In genomic region chr13:97438692-97439091, GRCm38 (mm10) we compare ENCODE assay signal across 9 mouse cellular contexts.
DNase-seq lines count a peak whose midpoint lies in the region; ATAC-seq and TF ChIP-seq lines count a peak whose summit lies in the region.
"Had no signal": no experiment of that assay in that cellular context is flagged by ENCODE, and none has a peak within 500 bp of the region (broad histone marks: within the 10 kb centered on the region; RNA-seq: fewer than 3 reads in every experiment).

No protein-coding gene starts in this region.

- DNase-seq in heart, embryonic 10.5 days (ENCODE audit: low spot score): no peak
- no peak for DNase-seq in heart, adult 2 months
- peak; percentile 62 to 80 for DNase-seq in spleen, postnatal 4 days (ENCODE audit: low spot score in 2 of 2)
- no peak for DNase-seq in spleen, postnatal 14 days (ENCODE audit: low spot score in 2 of 2)
- DNase-seq in kidney, adult 18-20 months: no peak
- DNase-seq in MN1 (ENCODE audit: low spot score): no peak

- peaks cover 74% of the 10 kb centered on the region for H3K4me1 ChIP-seq in heart, embryonic 10.5 days
- peaks cover 3% of the 10 kb centered on the region; the same call in 1 of the 2 replicates for H3K4me1 ChIP-seq in heart, adult 2 months (ENCODE audit: control insufficient read depth, insufficient read depth, low read length)
- peaks cover 61% of the 10 kb centered on the region for H3K4me1 ChIP-seq in limb, embryonic 13.5 days
- H3K4me1 ChIP-seq in stomach, embryonic 15.5 days: peaks cover 39% of the 10 kb centered on the region

- intact Hi-C loops in heart, adult 2 months (cut with DNase I): loop anchor here (5.0 kb wide), 2 partner anchors 196 to 499 kb away; partner anchors contain the start of gene Enc1

- H3K27me3 ChIP-seq in heart, embryonic 10.5 days (ENCODE audit: insufficient read depth, poor library complexity, severe bottlenecking): no peaks in the 10 kb centered on the region
- no peaks in the 10 kb centered on the region for H3K27me3 ChIP-seq in heart, adult 2 months (ENCODE audit: control insufficient read depth, insufficient read depth, low read length)
- H3K27me3 ChIP-seq in limb, embryonic 13.5 days: peaks cover 10% of the 10 kb centered on the region; the same call in 1 of the 2 replicates
- no peaks in the 10 kb centered on the region for H3K27me3 ChIP-seq in stomach, embryonic 15.5 days (replicated peaks)

- ATAC-seq in limb, embryonic 13.5 days (ENCODE audit: low FRiP score, low read depth): no peak
- no peak for ATAC-seq in stomach, embryonic 15.5 days (ENCODE audit: insufficient read depth, low FRiP score, low read depth)

- H3K9ac ChIP-seq in heart, adult 2 months (ENCODE audit: low read depth, low read length): no peak overlapping the region
- no peak overlapping the region for H3K9ac ChIP-seq in limb, embryonic 13.5 days
- H3K9ac ChIP-seq in stomach, embryonic 15.5 days: no peak overlapping the region
- H3K9ac ChIP-seq: liver, embryonic 14.5 days had no signal

- no peaks in the 10 kb centered on the region for H3K36me3 ChIP-seq in heart, embryonic 10.5 days
- no peaks in the 10 kb centered on the region for H3K36me3 ChIP-seq in heart, adult 2 months (ENCODE audit: control insufficient read depth, insufficient read depth, low read length)
- H3K36me3 ChIP-seq in limb, embryonic 13.5 days: no peaks in the 10 kb centered on the region
- H3K36me3 ChIP-seq in stomach, embryonic 15.5 days: no peaks in the 10 kb centered on the region

- H3K27ac ChIP-seq in heart, embryonic 10.5 days: peak overlapping the region; percentile 85
- no peak overlapping the region for H3K27ac ChIP-seq in heart, adult 2 months
- H3K27ac ChIP-seq in limb, embryonic 13.5 days: no peak overlapping the region
- H3K27ac ChIP-seq in stomach, embryonic 15.5 days: no peak overlapping the region
- H3K27ac ChIP-seq: liver, embryonic 14.5 days had no signal

- no peaks in the 10 kb centered on the region for H3K9me3 ChIP-seq in heart, embryonic 10.5 days
- H3K9me3 ChIP-seq in limb, embryonic 13.5 days: no peaks in the 10 kb centered on the region
- H3K9me3 ChIP-seq in stomach, embryonic 15.5 days: no peaks in the 10 kb centered on the region

- peak overlapping the region; percentile 41 for H3K4me2 ChIP-seq in limb, embryonic 13.5 days (replicated peaks)
- peak overlapping the region; percentile 38; the same call in 1 of the 2 replicates for H3K4me2 ChIP-seq in stomach, embryonic 15.5 days

- WGBS in heart, embryonic 10.5 days: 36% methylated on average over 12 of the region's 12 CpGs
- WGBS in heart, adult 2 months: 74% methylated on average over 12 of the region's 12 CpGs
- 51% methylated on average over 12 of the region's 12 CpGs for WGBS in limb, embryonic 13.5 days
- 42% methylated on average over 12 of the region's 12 CpGs for WGBS in stomach, embryonic 15.5 days

- no peak for TF ChIP-seq EP300 in heart, adult 2 months (IDR thresholded peaks at IDR 0.05; ENCODE audit: insufficient read depth, low read depth, low read length)

- TF ChIP-seq CTCF in heart, adult 2 months (IDR thresholded peaks at IDR 0.05): no peak

- no peaks in the 10 kb centered on the region for H3K79me2 ChIP-seq in heart, adult 2 months (replicated peaks; ENCODE audit: control insufficient read depth, insufficient read depth, low read length)

- peak overlapping the region; percentile 45 for H3K4me3 ChIP-seq in heart, embryonic 10.5 days
- H3K4me3 ChIP-seq in heart, adult 2 months: no peak overlapping the region
- no peak overlapping the region for H3K4me3 ChIP-seq in limb, embryonic 13.5 days
- H3K4me3 ChIP-seq in stomach, embryonic 15.5 days (replicated peaks): no peak overlapping the region

- TF ChIP-seq POLR2A in heart, adult 2 months (IDR thresholded peaks at IDR 0.05; ENCODE audit: insufficient read depth, low read depth, low read length): no peak

Comparison
In these comparisons a context has a peak if more than half of its experiments do, and no peak if none do; other contexts are left out.
1. DNase-seq: peak in spleen, postnatal 4 days (2 of 2); none in heart, embryonic 10.5 days (single experiment), heart, adult 2 months (0 of 2), spleen, postnatal 14 days (0 of 2), kidney, adult 18-20 months (single experiment) and MN1 (single experiment).